Mouse (Mus musculus): ENCODE data around the gene Ly6g6e. TPM values are rescaled to one million over a fixed set of nuclear protein-coding genes. Genes with fewer than 3 reads are reported as not detected.
A peak's percentile ranks its signal among the peaks of the same experiment; 100 is the strongest.

The Ly6g6e gene
- polyA plus RNA-seq, 1 experiment from 2014 or later = 0.31 TPM

DNA sequence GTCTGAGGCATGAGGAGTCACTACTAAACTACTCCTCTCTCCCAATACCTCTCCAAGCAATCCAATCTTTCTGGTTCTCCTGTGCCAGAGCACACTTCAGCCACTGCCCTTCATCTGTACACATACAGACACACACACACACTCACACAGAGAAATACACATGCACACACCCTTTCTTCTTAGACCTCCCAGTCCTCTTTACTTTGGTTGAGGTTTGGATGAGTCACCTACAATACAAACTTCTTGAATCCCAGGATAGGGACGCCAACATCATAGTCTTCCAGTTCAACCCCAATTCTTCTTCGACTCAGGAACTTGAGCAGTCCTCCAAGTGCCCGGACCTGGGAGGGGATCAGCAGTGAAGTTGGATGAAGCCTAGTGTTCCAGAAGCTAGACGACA, 32.9 kb upstream of the Ly6g6e start:
- H3K9me3 ChIP-seq (replicated peaks) = no peaks in the 10 kb centered on the region
- H3K4me3 ChIP-seq = no peak overlapping the region
- H3K9ac ChIP-seq = no peak overlapping the region
- H3K36me3 ChIP-seq = no peaks in the 10 kb centered on the region
- no peaks in the 10 kb centered on the region for H3K27me3 ChIP-seq
- H3K4me1 ChIP-seq (replicated peaks) = peaks cover 36% of the 10 kb centered on the region
- ATAC-seq (replicated peaks; ENCODE audit: insufficient number of reproducible peaks, insufficient read depth, low FRiP score, low read depth) = no peak
- peak overlapping the region; percentile 95 for H3K27ac ChIP-seq
- WGBS = 75% methylated on average over 4 of the region's 4 CpGs
- H3K4me2 ChIP-seq = no peak overlapping the region

GRCm38 (mm10) chr17:35044904-35045806, 31.5 kb upstream of the Ly6g6e start:
- peak overlapping the region; percentile 95 for H3K27ac ChIP-seq
- H3K4me3 ChIP-seq = peak overlapping the region; percentile 72
- 52% methylated on average over 7 of the region's 7 CpGs for WGBS
- H3K36me3 ChIP-seq = no peaks in the 10 kb centered on the region
- peaks cover 45% of the 10 kb centered on the region for H3K4me1 ChIP-seq (replicated peaks)
- no peaks in the 10 kb centered on the region for H3K27me3 ChIP-seq
- peak overlapping the region; percentile 99 for H3K4me2 ChIP-seq
- no peaks in the 10 kb centered on the region for H3K9me3 ChIP-seq (replicated peaks)
- peak overlapping the region; percentile 88; the same call in 1 of the 2 replicates for H3K9ac ChIP-seq
- ATAC-seq (replicated peaks; ENCODE audit: insufficient number of reproducible peaks, insufficient read depth, low FRiP score, low read depth) = no peak

DNA sequence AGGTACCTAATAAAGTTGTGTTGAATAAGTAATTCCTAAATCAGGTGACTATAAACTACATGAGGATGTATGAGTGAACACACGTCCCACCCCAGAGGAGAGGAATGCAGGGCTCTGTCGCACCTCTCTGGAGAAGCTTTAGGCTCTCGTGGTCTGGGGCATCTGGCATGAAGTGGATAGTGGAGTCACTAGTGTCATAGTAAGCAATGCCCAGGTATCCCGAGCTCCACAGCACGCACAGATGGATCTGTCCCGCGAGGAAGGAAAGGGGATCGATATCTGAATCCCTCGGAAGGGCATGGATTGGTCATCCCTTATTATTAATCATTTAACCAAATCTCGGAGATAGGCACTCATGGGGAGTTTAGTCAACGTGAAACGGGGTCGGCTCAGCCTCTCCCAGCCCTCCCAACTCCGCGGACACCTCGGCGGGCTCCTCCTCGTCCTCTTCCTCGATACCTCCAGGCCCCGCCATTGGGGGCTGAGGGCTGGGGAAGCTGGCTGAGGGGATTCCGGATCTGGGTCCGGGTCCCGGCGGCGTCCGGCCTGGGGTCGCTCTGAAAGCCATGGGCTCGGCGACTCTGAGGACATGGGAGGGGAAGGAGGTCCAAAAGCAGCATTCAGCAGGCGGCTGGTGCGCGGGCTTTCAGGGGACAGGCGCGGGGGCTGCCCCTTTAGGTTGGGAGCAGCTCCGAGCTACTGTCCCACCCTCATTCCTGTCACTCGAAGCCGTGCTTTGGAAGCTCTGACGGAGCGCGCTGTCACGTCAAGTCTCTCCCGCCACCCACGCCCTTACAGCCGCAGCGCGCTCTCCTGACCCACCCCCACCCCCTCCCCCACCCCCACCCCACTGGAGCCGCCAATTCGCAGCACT, 30.7 kb upstream of the Ly6g6e start:
- H3K27ac ChIP-seq = peak overlapping the region; percentile 95
- H3K36me3 ChIP-seq = no peaks in the 10 kb centered on the region
- peak overlapping the region; percentile 99 for H3K4me2 ChIP-seq
- H3K4me1 ChIP-seq (replicated peaks) = peaks cover 45% of the 10 kb centered on the region
- 3% methylated on average over 48 of the region's 48 CpGs for WGBS
- ATAC-seq (replicated peaks; ENCODE audit: insufficient number of reproducible peaks, insufficient read depth, low FRiP score, low read depth) = no peak
- peak overlapping the region; percentile 88 for H3K9ac ChIP-seq
- no peaks in the 10 kb centered on the region for H3K9me3 ChIP-seq (replicated peaks)
- H3K27me3 ChIP-seq = no peaks in the 10 kb centered on the region
- H3K4me3 ChIP-seq = peak overlapping the region; percentile 72

DNA sequence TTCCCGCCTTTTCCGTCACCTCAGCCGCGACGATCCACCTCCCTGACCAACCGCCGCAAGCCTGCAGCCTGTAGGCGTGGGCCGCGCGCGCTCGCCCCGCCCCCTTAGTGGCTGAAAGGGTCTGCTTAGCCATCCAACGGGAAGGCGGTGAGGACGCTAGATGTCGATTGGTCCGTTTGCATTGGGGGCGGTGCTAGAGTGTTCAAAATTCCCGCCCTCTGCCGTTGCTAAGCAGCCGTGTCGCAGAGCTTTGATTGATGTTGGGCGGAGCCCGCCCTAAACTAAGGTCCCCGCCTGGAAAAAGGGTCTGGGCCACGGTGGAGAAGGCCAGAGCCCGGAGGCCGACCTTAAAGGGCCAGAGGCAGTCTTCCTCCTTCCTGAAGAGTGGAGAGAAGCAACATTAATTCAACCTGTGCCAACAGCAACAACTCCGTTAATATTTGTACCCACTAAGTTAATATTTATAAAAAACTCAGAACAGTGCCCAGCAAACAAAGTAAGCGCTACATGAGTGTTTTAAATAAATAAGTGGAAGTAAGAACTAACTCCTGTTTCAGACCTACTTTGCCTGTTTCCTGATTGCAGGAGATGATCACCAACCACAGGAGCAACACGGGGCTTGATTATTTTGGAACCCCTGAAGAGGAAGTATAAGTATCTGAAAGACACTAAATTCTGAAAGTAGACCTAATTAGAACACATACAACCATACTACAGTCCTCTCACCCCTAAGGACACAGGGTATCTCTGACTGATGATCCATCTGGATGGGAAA, 29.8 kb upstream of the Ly6g6e start, which contains the start of gene Msh5:
Gene Msh5 (minus strand): TSS at position 65 of the 775 bp plus-strand sequence.
- Histone ChIP-seq H3K4me2 (peak within 1 kb of the TSS; percentile 99), H3K4me3 (peak within 1 kb of the TSS; percentile 72), H3K36me3 (no peaks in the 10 kb centered on the region), H3K27ac (peak within 1 kb of the TSS; percentile 98), H3K9me3 (replicated peaks) (no peaks in the 10 kb centered on the region), H3K4me1 (replicated peaks) (peaks cover 49% of the 10 kb centered on the region), H3K9ac (peak within 1 kb of the TSS; percentile 88), H3K27me3 (no peaks in the 10 kb centered on the region)
- WGBS = 2% methylated on average over 33 of the region's 33 CpGs
- peak; percentile 94 for ATAC-seq (replicated peaks; ENCODE audit: insufficient number of reproducible peaks, insufficient read depth, low FRiP score, low read depth)

DNA sequence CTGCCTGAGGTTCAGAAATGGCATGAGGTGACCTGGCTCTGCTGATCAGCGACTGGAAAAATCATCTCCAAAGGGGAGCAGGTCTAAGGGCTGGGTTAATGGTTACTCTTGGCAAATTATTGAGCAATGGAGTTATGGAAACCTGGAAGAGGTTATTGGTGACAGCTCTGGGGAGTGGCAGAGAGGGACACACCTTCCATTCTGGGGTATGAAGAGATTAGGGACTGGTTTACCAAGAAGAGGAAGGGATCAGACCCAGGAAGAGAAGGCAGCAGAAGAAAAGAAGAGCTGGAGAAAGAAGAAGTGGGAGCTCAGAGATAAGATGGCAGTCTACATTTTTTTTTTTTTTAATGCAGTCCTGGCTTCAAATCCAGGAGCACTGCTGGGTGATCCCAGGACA, 29.0 kb upstream of the Ly6g6e start:
- no peak for ATAC-seq (replicated peaks; ENCODE audit: insufficient number of reproducible peaks, insufficient read depth, low FRiP score, low read depth)
- 0 out of 2 replicates have a peak overlapping the region, but pooled peaks have one; percentile 4 for H3K4me3 ChIP-seq
- peaks cover 57% of the 10 kb centered on the region for H3K4me1 ChIP-seq (replicated peaks)
- peaks cover 5% of the 10 kb centered on the region; the same call in 1 of the 2 replicates for H3K36me3 ChIP-seq
- H3K4me2 ChIP-seq = peak overlapping the region; percentile 76
- no peaks in the 10 kb centered on the region for H3K9me3 ChIP-seq (replicated peaks)
- H3K27me3 ChIP-seq = no peaks in the 10 kb centered on the region
- 37% methylated on average over 1 of the region's 1 CpGs for WGBS
- peak overlapping the region; percentile 98 for H3K27ac ChIP-seq
- peak overlapping the region; percentile 27; the same call in 1 of the 2 replicates for H3K9ac ChIP-seq

- peaks cover 60% of the 10 kb centered on the region for H3K4me1 ChIP-seq (replicated peaks)
Measured at GRCm38 (mm10) chr17:35048149-35048931, 28.4 kb upstream of the Ly6g6e start.

DNA sequence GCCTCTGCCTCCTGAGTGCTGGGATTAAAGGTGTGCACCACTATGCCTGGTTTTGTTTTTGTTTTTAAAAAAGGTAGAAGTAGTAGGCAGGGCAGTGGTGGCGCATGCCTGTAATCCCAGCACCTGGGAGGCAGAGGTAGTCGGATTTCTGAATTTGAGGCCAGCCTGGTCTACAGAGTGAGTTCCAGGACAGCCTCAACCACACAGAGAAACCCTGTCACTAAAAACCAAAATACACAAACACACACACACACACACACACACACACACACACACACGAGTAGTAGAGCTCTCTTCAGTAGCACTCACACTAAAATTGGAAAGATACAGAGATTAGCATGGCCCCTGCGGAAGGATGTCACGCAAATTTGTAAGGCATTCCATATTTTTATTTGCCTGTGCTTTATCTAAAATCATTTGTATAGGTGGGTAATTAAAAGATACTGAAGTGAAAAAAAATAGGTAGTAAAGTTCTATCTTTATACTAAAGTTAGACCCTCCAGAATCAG, 27.7 kb upstream of the Ly6g6e start:
- ATAC-seq (replicated peaks; ENCODE audit: insufficient number of reproducible peaks, insufficient read depth, low FRiP score, low read depth) = no peak
- WGBS = 62% methylated on average over 5 of the region's 5 CpGs
- H3K4me2 ChIP-seq = peak overlapping the region; percentile 76
- H3K36me3 ChIP-seq = peaks cover 18% of the 10 kb centered on the region
- H3K27me3 ChIP-seq = no peaks in the 10 kb centered on the region
- H3K4me1 ChIP-seq (replicated peaks) = peaks cover 64% of the 10 kb centered on the region
- H3K27ac ChIP-seq = peak overlapping the region; percentile 98
- H3K4me3 ChIP-seq = peak overlapping the region; percentile 73
- H3K9ac ChIP-seq = no peak overlapping the region
- H3K9me3 ChIP-seq (replicated peaks) = no peaks in the 10 kb centered on the region

More at GRCm38 (mm10) chr17:35048149-35048931, 28.4 kb upstream of the Ly6g6e start:
- Histone ChIP-seq H3K4me2 (peak overlapping the region; percentile 76), H3K4me3 (0 out of 2 replicates have a peak overlapping the region, but pooled peaks have one; percentile 4), H3K9ac (peak overlapping the region; percentile 27; the same call in 1 of the 2 replicates), H3K9me3 (replicated peaks) (no peaks in the 10 kb centered on the region), H3K36me3 (peaks cover 12% of the 10 kb centered on the region; the same call in 1 of the 2 replicates), H3K27me3 (no peaks in the 10 kb centered on the region), H3K27ac (peak overlapping the region; percentile 98)
- no peak for ATAC-seq (replicated peaks; ENCODE audit: insufficient number of reproducible peaks, insufficient read depth, low FRiP score, low read depth)
- 21% methylated on average over 11 of the region's 11 CpGs for WGBS

DNA sequence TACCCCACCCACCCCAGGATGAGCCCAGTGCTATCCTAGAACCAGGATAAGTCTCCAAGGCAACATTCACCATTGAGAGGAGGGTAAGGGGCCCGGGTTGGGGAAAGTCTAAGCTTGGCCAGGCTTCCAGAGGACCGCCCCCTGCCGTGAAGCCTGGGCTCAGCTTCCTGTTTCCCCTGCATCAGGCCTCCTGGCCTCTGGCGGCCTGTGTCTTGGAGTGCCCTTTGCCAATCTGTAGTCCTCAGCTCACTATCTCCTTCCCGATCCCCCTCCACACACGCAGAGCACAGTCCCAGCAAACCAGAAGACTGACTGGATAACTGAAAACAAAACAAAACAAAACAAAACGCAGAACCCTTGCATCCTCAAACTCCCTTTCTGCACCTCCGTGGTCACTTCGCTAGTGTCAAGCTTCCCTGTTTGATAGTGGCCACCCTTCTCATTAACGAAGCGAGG, 27.1 kb upstream of the Ly6g6e start, which contains the start of gene Clic1:
Gene Clic1 (plus strand): TSS at position 406 of the 456 bp plus-strand sequence.
- Histone ChIP-seq H3K4me2 (peak within 1 kb of the TSS; percentile 76), H3K9me3 (replicated peaks) (no peaks in the 10 kb centered on the region), H3K27me3 (no peaks in the 10 kb centered on the region), H3K9ac (peak within 1 kb of the TSS; percentile 76), H3K27ac (peak within 1 kb of the TSS; percentile 98), H3K4me3 (peak within 1 kb of the TSS; percentile 73), H3K36me3 (peaks cover 24% of the 10 kb centered on the region), H3K4me1 (replicated peaks) (peaks cover 65% of the 10 kb centered on the region)
- 2% methylated on average over 11 of the region's 11 CpGs for WGBS
- ATAC-seq (replicated peaks; ENCODE audit: insufficient number of reproducible peaks, insufficient read depth, low FRiP score, low read depth) = peak; percentile 36

DNA sequence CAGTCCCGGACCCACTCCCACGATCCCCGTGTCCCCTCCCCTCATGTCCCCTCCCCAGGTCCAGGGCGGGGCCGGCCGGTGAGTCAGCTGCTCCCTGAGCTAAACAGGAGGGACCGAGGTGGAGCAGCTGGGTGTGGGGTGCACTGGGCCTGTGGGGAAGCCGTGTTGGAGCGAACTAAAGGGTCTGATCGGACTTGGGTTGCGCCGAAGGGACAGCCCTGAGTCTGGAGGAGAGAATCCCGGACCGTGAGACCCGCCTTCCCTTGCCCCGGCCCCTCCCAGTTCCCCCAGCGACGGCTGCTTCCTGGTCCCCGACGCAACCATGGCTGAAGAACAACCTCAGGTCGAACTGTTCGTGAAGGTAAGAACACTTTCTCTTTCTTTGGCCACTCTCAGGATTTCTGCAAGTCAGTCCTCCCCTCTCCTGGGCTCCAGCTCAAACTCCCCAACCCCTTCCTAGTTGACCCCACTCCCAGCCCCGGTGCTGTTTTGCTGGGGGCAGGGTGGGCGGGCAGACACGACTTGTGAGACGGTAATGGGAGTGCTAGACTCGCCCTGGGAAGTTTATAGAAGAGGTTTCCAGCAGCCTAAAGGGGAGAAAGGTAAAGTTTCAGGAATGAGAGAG, 26.5 kb upstream of the Ly6g6e start:
- H3K27me3 ChIP-seq = no peaks in the 10 kb centered on the region
- H3K4me1 ChIP-seq (replicated peaks) = peaks cover 58% of the 10 kb centered on the region
- H3K9me3 ChIP-seq (replicated peaks) = no peaks in the 10 kb centered on the region
- H3K27ac ChIP-seq = peak overlapping the region; percentile 98
- WGBS = under 1% methylated on average over 27 of the region's 27 CpGs
- peak overlapping the region; percentile 73 for H3K4me3 ChIP-seq
- H3K9ac ChIP-seq = peak overlapping the region; percentile 76
- H3K4me2 ChIP-seq = peak overlapping the region; percentile 76
- H3K36me3 ChIP-seq = peaks cover 30% of the 10 kb centered on the region
- peak; percentile 15 for ATAC-seq (replicated peaks; ENCODE audit: insufficient number of reproducible peaks, insufficient read depth, low FRiP score, low read depth)
